Mouse (Mus musculus): ENCODE results near the gene Itpa. TPM values are rescaled to one million over a fixed set of nuclear protein-coding genes. Genes with fewer than 3 reads are reported as not detected.

Gene Itpa
- polyA plus RNA-seq, 1 experiment from 2014 or later, result 152 TPM

- no peak overlapping the region for H3K27ac ChIP-seq (ENCODE audit: low read depth, low read length)
- ATAC-seq (replicated peaks; ENCODE audit: low FRiP score), result no peak
- H3K4me2 ChIP-seq (ENCODE audit: low read depth, low read length, severe bottlenecking), result no peak overlapping the region
- no peaks in the 10 kb centered on the region for H3K27me3 ChIP-seq (ENCODE audit: control insufficient read depth, insufficient read depth, low read length)
- H3K4me3 ChIP-seq (ENCODE audit: low read depth, low read length), result no peak overlapping the region
- H3K4me1 ChIP-seq (replicated peaks; ENCODE audit: control insufficient read depth, insufficient read depth, low read length), result no peaks in the 10 kb centered on the region
- no peaks in the 10 kb centered on the region for H3K9me3 ChIP-seq (ENCODE audit: control insufficient read depth, low read length)
- WGBS, result 85% methylated on average over 1 of the region's 1 CpGs
- peaks cover 13% of the 10 kb centered on the region; the same call in 1 of the 2 replicates for H3K36me3 ChIP-seq (ENCODE audit: control insufficient read depth, insufficient read depth, low read length)
- no peak overlapping the region for H3K9ac ChIP-seq (ENCODE audit: low read length)
- DNase-seq (ENCODE audit: low spot score), result no peak
Observed at GRCm38 (mm10) chr2:130727752-130728151, 60.3 kb downstream of the Itpa start.

DNA sequence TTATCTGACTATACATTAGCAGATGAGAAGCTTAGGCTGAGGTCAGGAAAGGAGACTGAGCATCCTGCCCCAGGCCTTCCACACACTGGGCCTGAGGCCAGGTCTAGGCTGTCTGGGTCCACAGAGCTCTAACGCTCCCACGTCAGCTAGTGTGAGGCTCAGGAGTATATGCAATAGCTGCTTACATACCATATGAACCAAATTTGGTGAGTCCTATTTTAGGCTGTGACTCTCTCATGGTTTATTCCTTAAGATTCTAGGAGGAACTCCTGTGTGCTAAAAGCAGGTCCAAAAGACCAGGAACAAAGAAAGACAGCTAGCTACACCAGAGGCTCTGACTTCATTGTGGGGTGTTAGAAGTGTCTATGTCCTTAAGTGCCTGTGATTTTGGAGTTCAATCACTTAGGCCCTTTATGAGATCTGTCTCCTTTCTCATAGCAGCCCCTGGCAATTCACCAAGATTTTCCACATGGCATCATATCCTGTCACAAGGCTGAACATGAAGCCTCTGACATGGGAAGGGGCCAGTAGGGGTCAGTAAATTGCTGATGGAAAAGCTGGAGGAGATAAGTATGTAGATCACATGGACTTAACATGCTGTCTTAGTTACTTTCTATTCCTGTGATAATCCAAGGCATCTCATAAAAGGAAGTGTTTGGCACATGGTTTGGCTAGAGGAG lies 61.6 kb downstream of the Itpa start:
- Histone ChIP-seq H3K27me3 (ENCODE audit: control insufficient read depth, insufficient read depth, low read length) (no peaks in the 10 kb centered on the region), H3K9ac (ENCODE audit: low read length) (no peak overlapping the region), H3K9me3 (ENCODE audit: control insufficient read depth, low read length) (no peaks in the 10 kb centered on the region), H3K36me3 (ENCODE audit: control insufficient read depth, insufficient read depth, low read length) (peaks cover 13% of the 10 kb centered on the region; the same call in 1 of the 2 replicates), H3K4me1 (replicated peaks; ENCODE audit: control insufficient read depth, insufficient read depth, low read length) (no peaks in the 10 kb centered on the region), H3K27ac (ENCODE audit: low read depth, low read length) (no peak overlapping the region), H3K4me2 (ENCODE audit: low read depth, low read length, severe bottlenecking) (no peak overlapping the region), H3K4me3 (ENCODE audit: low read depth, low read length) (no peak overlapping the region)
- WGBS, result 100% methylated on average over 2 of the region's 2 CpGs
- DNase-seq (ENCODE audit: low spot score), result no peak
- ATAC-seq (replicated peaks; ENCODE audit: low FRiP score), result no peak

DNA sequence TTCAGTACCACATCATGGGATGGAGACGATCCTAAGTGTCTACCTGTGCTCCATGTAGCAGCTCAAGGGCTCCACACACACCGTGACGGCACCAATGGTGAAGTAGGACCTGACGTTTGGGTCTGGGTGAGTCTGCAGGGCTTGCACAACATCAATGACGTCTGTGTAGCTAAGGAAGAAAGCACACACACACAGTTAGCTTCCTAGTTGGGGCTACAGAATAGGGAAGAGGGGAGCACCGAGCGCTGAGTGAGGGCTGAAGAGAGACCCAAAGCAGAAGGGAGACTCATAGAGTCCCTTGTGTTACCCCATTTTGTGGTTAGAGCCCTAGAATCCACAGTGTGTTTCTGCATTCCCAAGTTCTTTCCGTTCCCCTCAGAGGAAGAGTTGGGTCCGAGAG lies 63.3 kb downstream of the Itpa start:
- Histone ChIP-seq H3K4me3 (ENCODE audit: low read depth, low read length) (no peak overlapping the region), H3K9ac (ENCODE audit: low read length) (no peak overlapping the region), H3K9me3 (ENCODE audit: control insufficient read depth, low read length) (no peaks in the 10 kb centered on the region), H3K4me1 (replicated peaks; ENCODE audit: control insufficient read depth, insufficient read depth, low read length) (no peaks in the 10 kb centered on the region), H3K27ac (ENCODE audit: low read depth, low read length) (no peak overlapping the region), H3K27me3 (ENCODE audit: control insufficient read depth, insufficient read depth, low read length) (no peaks in the 10 kb centered on the region), H3K36me3 (ENCODE audit: control insufficient read depth, insufficient read depth, low read length) (peaks cover 13% of the 10 kb centered on the region; the same call in 1 of the 2 replicates), H3K4me2 (ENCODE audit: low read depth, low read length, severe bottlenecking) (no peak overlapping the region)
- ATAC-seq (replicated peaks; ENCODE audit: low FRiP score) (no peak), DNase-seq (ENCODE audit: low spot score) (no peak)
- 88% methylated on average over 9 of the region's 9 CpGs for WGBS

Other genes with a start within 250 kb of the Itpa start
- gene Vps16, start 243.3 kb upstream of the Itpa start, polyA plus RNA-seq (2014; fragmentation: Nextera tagmentation; extraction: Ambion mirVana), result 95.8 and 103 TPM in 2 replicates
- 9.6 and 12.2 TPM in 2 replicates for gene Pced1a, start 242.9 kb upstream of the Itpa start, polyA plus RNA-seq (2014; fragmentation: Nextera tagmentation; extraction: Ambion mirVana)
- gene Ptpra, start 217.3 kb upstream of the Itpa start, polyA plus RNA-seq (2014; fragmentation: Nextera tagmentation; extraction: Ambion mirVana), result 116 and 128 TPM in 2 replicates
- gene Mrps26, start 103.9 kb upstream of the Itpa start, polyA plus RNA-seq (2014; fragmentation: Nextera tagmentation; extraction: Ambion mirVana), result 70.5 and 81.0 TPM in 2 replicates
- gene Oxt, start 91.4 kb upstream of the Itpa start, polyA plus RNA-seq (2014; fragmentation: Nextera tagmentation; extraction: Ambion mirVana), result not detected in 2 replicates
- not detected in 2 replicates for gene Avp, start 85.1 kb upstream of the Itpa start, polyA plus RNA-seq (2014; fragmentation: Nextera tagmentation; extraction: Ambion mirVana)
- 20.5 and 21.5 TPM in 2 replicates for gene Fastkd5, start 37.6 kb upstream of the Itpa start, polyA plus RNA-seq (2014; fragmentation: Nextera tagmentation; extraction: Ambion mirVana)
- 17.8 and 21.5 TPM in 2 replicates for gene Ubox5, start 37.6 kb upstream of the Itpa start, polyA plus RNA-seq (2014; fragmentation: Nextera tagmentation; extraction: Ambion mirVana)
- gene Lzts3, start 24.8 kb upstream of the Itpa start, polyA plus RNA-seq (2014; fragmentation: Nextera tagmentation; extraction: Ambion mirVana), result 1.6 and 1.7 TPM in 2 replicates
- 46.8 and 48.5 TPM in 2 replicates for gene Ddrgk1, start 3.0 kb upstream of the Itpa start, polyA plus RNA-seq (2014; fragmentation: Nextera tagmentation; extraction: Ambion mirVana)
- 1.2 TPM in 2 replicates for gene Slc4a11, start 29.9 kb downstream of the Itpa start, polyA plus RNA-seq (2014; fragmentation: Nextera tagmentation; extraction: Ambion mirVana)
- gene 4930402H24Rik, start 238.8 kb downstream of the Itpa start, polyA plus RNA-seq (2014; fragmentation: Nextera tagmentation; extraction: Ambion mirVana), result 47.4 and 53.1 TPM in 2 replicates
- 11.3 TPM in 2 replicates for gene Atrn, start 238.9 kb downstream of the Itpa start, polyA plus RNA-seq (2014; fragmentation: Nextera tagmentation; extraction: Ambion mirVana)